Mouse (Mus musculus) embryonic facial prominence, embryonic 10.5 days (tissue): ENCODE measurements around the gene Kirrel. TPM values are rescaled to one million over a fixed set of nuclear protein-coding genes. Genes with fewer than 3 reads are reported as not detected.

Source experiments
- DNase-seq: peaks from one replicate; pipeline ENCODE4 v3.0.0-alpha.2; 2017; ENCODE audit warnings: low spot score
- H3K27ac ChIP-seq: fragments of 300-500 bp; sonication (generic); replicated peaks from 2 replicates; pipeline ENCODE4 v1.5.1; 2016; ENCODE audit warnings: mild to moderate bottlenecking
- H3K27me3 ChIP-seq: fragments of 300-500 bp; sonication (generic); replicated peaks from 2 replicates; pipeline ENCODE4 v1.6.1; 2016; ENCODE audit warnings: low read depth, mild to moderate bottlenecking; ENCODE audit not compliant: poor library complexity, severe bottlenecking
- H3K36me3 ChIP-seq: fragments of 300-500 bp; sonication (generic); replicated peaks from 2 replicates; pipeline ENCODE4 v1.6.1; 2016; ENCODE audit warnings: mild to moderate bottlenecking, moderate library complexity
- H3K4me1 ChIP-seq: fragments of 300-500 bp; sonication (generic); 2 replicates; pipeline ENCODE4 v1.6.1; 2016
- H3K4me3 ChIP-seq: fragments of 300-500 bp; sonication (generic); 2 replicates; pipeline ENCODE4 v1.5.1; 2016; ENCODE audit warnings: mild to moderate bottlenecking, moderate library complexity
- H3K9me3 ChIP-seq: fragments of 300-500 bp; sonication (generic); 2 replicates; pipeline ENCODE4 v1.6.1; 2016; ENCODE audit warnings: mild to moderate bottlenecking
- WGBS: fragments of 180-500 bp; shearing (Covaris S2); methylation state at CpG from one replicate; pipeline ENCODE4 v1.1.7; 2016; 5-methylcytosine and 5-hydroxymethylcytosine counted together
- polyA plus RNA-seq: library from polyadenylated mRNA; unstranded; fragments of >200 nt; fragmentation: Nextera tagmentation; extraction: Ambion mirVana; gene quantifications from 2 replicates; pipeline ENCODE4 v1.2.1, GENCODE M21; 2016

The Kirrel gene
- polyA plus RNA-seq, 1 experiment from 2014 or later: 17.4 TPM

DNA sequence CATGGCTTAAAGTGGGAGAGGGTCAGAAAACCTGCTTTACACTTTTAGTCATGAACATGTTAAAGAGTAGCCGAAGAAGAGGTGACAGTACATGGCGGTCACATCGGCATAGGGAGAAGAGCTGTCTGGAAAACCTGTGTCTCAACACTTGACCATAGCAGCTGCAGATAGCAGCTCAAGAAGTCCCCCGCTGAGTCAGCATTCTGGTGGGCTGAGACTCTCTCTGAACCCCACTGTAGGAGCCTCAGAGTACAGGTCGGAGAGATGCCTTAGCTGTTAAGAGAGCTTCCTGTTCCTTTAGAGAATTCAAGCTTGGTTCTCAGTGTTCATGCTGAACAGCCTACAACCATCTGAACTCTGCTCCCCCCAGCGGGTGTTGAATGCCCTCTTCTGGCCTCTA lies 136.0 kb downstream of the Kirrel start:
- 86% methylated on average over 6 of the region's 6 CpGs for WGBS

DNA sequence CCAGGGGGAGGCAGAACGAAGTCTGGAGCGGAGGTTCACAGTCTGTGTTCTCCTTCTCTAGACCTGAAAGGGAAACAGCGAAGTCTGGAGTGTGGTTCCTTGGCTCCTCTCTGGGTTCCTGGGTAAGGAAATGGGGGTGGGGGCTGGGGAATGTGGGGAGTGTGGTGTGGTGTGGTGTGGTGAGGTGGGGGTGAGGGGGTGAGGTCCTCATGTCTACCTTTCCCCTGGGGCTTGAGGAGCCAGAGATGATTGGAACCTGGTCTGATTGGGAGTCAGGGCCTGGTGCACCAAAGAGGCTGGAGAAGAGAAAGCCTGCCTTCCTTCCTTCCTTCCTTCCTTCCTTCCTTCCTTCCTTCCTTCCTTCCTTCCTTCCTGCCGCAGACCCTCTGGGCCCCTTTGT lies 140.5 kb downstream of the Kirrel start:
- Histone ChIP-seq H3K27ac (no peak overlapping the region), H3K9me3 (no peaks in the 10 kb centered on the region), H3K4me1 (no peaks in the 10 kb centered on the region), H3K36me3 (no peaks in the 10 kb centered on the region), H3K4me3 (no peak overlapping the region), H3K27me3 (no peaks in the 10 kb centered on the region)
- no peak for DNase-seq
- 95% methylated on average over 4 of the region's 4 CpGs for WGBS

More for the DNA sequence above, 136.0 kb downstream of the Kirrel start:
- Histone ChIP-seq H3K4me3 (no peak overlapping the region), H3K27ac (no peak overlapping the region), H3K4me1 (no peaks in the 10 kb centered on the region), H3K27me3 (no peaks in the 10 kb centered on the region), H3K36me3 (no peaks in the 10 kb centered on the region), H3K9me3 (no peaks in the 10 kb centered on the region)
- DNase-seq: no peak

DNA sequence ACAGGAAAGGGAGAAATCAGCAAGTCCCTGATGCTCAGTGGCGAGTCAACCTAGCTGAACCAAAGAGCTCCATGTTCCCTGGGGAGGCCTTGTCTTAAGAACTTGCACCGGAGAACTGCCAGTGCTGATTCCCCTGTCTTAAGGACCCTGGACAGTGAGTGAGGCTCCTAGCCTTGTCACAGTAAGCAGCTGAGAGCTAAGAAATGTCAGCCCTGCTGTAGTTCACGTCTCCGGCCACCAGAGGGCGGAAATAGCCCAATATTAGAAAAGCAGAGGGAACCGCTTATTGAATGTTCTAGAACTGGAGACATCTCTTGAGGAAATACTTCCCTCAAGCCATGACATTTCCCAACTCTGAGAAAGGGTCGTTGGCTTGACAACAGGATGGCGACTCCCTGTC lies 141.2 kb downstream of the Kirrel start:
- no peaks in the 10 kb centered on the region for H3K9me3 ChIP-seq
- no peaks in the 10 kb centered on the region for H3K36me3 ChIP-seq
- DNase-seq: peak; percentile 81
- 23% methylated on average over 8 of the region's 8 CpGs for WGBS
- H3K27ac ChIP-seq: no peak overlapping the region
- no peaks in the 10 kb centered on the region for H3K4me1 ChIP-seq
- no peaks in the 10 kb centered on the region for H3K27me3 ChIP-seq
- H3K4me3 ChIP-seq: no peak overlapping the region

DNA sequence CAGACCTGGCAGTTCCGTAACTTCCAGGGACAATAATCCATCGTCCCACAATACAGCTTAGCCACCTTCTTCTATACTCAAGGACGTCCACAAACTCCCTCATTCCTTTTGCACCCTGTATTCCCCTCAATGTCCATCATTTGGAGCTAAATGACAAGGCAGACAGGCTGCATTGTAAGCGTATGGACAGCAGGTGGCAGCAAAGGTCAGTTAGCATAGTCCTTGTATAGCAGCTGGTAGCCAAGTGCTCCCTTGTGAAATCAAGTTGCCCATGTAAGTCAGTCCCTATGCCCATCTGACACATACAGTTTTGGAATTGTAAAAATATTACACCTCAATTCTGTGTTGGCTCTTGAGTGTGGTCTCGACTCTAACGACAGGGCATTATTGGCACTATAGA lies 143.7 kb downstream of the Kirrel start:
- H3K36me3 ChIP-seq: no peaks in the 10 kb centered on the region
- H3K4me3 ChIP-seq: no peak overlapping the region
- WGBS: 24% methylated on average over 6 of the region's 6 CpGs
- no peak overlapping the region for H3K27ac ChIP-seq
- no peaks in the 10 kb centered on the region for H3K9me3 ChIP-seq
- peak; percentile 71 for DNase-seq
- no peaks in the 10 kb centered on the region for H3K4me1 ChIP-seq
- H3K27me3 ChIP-seq: no peaks in the 10 kb centered on the region

Other genes starting within 250 kb of the Kirrel start
- gene Cd1d1, start 175.3 kb downstream of the Kirrel start, polyA plus RNA-seq: 22.1 and 28.9 TPM in 2 replicates
- 2.4 and 4.4 TPM in 2 replicates for gene Fcrls, start 89.0 kb upstream of the Kirrel start, polyA plus RNA-seq
- gene Cd5l, start 183.1 kb upstream of the Kirrel start, polyA plus RNA-seq: not detected in 2 replicates
- not detected in 2 replicates for gene Fcrl1, start 201.6 kb upstream of the Kirrel start, polyA plus RNA-seq